Mouse (Mus musculus) hindbrain, embryonic 14.5 days (tissue): Measurements from ENCODE around the gene Phactr1. TPM values are rescaled to one million over a fixed set of nuclear protein-coding genes. Genes with fewer than 3 reads are reported as not detected.

ENCODE experiments used
- ATAC-seq: fragments of 200-750 bp; cut with Nextera tagmentation; 2 replicates; pipeline ENCODE4 v1.8.0; 2017; ENCODE audit warnings: moderate number of reproducible peaks, mild to moderate bottlenecking, moderate TSS enrichment, moderate library complexity; ENCODE audit not compliant: low FRiP score
- DNase-seq: peaks from one replicate; pipeline ENCODE4 v3.0.0-alpha.2; 2015; ENCODE audit warnings: low spot score
- H3K27ac ChIP-seq: fragments of 300-500 bp; sonication (generic); 2 replicates; pipeline ENCODE4 v1.5.1; 2014; ENCODE audit warnings: mild to moderate bottlenecking, moderate library complexity
- H3K27me3 ChIP-seq: fragments of 300-500 bp; sonication (generic); 2 replicates; pipeline ENCODE4 v1.6.1; 2014; ENCODE audit warnings: mild to moderate bottlenecking, low read length, mixed read lengths; ENCODE audit not compliant: control insufficient read depth, insufficient read depth
- H3K36me3 ChIP-seq: fragments of 300-500 bp; sonication (generic); replicated peaks from 2 replicates; pipeline ENCODE4 v1.6.1; 2014; ENCODE audit not compliant: control insufficient read depth, insufficient read depth
- H3K4me1 ChIP-seq: fragments of 300-500 bp; sonication (generic); replicated peaks from 2 replicates; pipeline ENCODE4 v1.6.1; 2014; ENCODE audit warnings: antibody characterized with exemption, low read length, mixed read lengths; ENCODE audit not compliant: control insufficient read depth, insufficient read depth
- H3K4me2 ChIP-seq: fragments of 300-500 bp; sonication (generic); replicated peaks from 2 replicates; pipeline ENCODE4 v1.6.1; 2014; ENCODE audit warnings: mild to moderate bottlenecking, moderate library complexity
- H3K4me3 ChIP-seq: fragments of 300-500 bp; sonication (generic); replicated peaks from 2 replicates; pipeline ENCODE4 v1.5.1; 2014; ENCODE audit warnings: mild to moderate bottlenecking, low read length
- H3K9ac ChIP-seq: fragments of 300-500 bp; sonication (generic); 2 replicates; pipeline ENCODE4 v1.6.1; 2014
- H3K9me3 ChIP-seq: fragments of 300-500 bp; sonication (generic); 2 replicates; pipeline ENCODE4 v1.6.1; 2016; ENCODE audit warnings: low read length; ENCODE audit not compliant: control insufficient read depth
- WGBS: fragments of 180-500 bp; shearing (Covaris S2); extraction: QIAGEN DNeasy Blood & Tissue Kit; methylation state at CpG from one replicate; pipeline ENCODE4 v1.1.7; 2014; 5-methylcytosine and 5-hydroxymethylcytosine counted together
- polyA plus RNA-seq: library from polyadenylated mRNA; unstranded; fragments of >200 nt; fragmentation: Nextera tagmentation; extraction: Ambion mirVana; gene quantifications from 2 replicates; pipeline ENCODE4 v1.2.1, GENCODE M21; 2014

The Phactr1 gene
- polyA plus RNA-seq, 1 experiment from 2014 or later: 56.6 TPM

GRCm38 (mm10) chr13:43132859-43133258 lies 452.4 kb downstream of the Phactr1 start:
- H3K4me1 ChIP-seq: no peaks in the 10 kb centered on the region
- peaks cover 14% of the 10 kb centered on the region for H3K36me3 ChIP-seq
- H3K9ac ChIP-seq: no peak overlapping the region
- no peak overlapping the region for H3K4me2 ChIP-seq
- DNase-seq (no peak), ATAC-seq (no peak)
- no peaks in the 10 kb centered on the region for H3K9me3 ChIP-seq
- WGBS: 78% methylated on average over 9 of the region's 9 CpGs
- no peaks in the 10 kb centered on the region for H3K27me3 ChIP-seq
- H3K4me3 ChIP-seq: no peak overlapping the region
- no peak overlapping the region for H3K27ac ChIP-seq

GRCm38 (mm10) chr13:43133400-43133799 lies 453.0 kb downstream of the Phactr1 start:
- ATAC-seq (no peak), DNase-seq (no peak)
- WGBS: 87% methylated on average over 7 of the region's 7 CpGs
- no peak overlapping the region for H3K4me2 ChIP-seq
- no peak overlapping the region for H3K27ac ChIP-seq
- H3K9ac ChIP-seq: no peak overlapping the region
- no peak overlapping the region for H3K4me3 ChIP-seq
- H3K36me3 ChIP-seq: peaks cover 14% of the 10 kb centered on the region
- H3K4me1 ChIP-seq: no peaks in the 10 kb centered on the region
- no peaks in the 10 kb centered on the region for H3K27me3 ChIP-seq
- H3K9me3 ChIP-seq: no peaks in the 10 kb centered on the region

GRCm38 (mm10) chr13:43134468-43134867 lies 454.0 kb downstream of the Phactr1 start:
- H3K27ac ChIP-seq: no peak overlapping the region
- ATAC-seq (no peak), DNase-seq (no peak)

GRCm38 (mm10) chr13:43144720-43145418 lies 464.4 kb downstream of the Phactr1 start:
- no peak overlapping the region for H3K9ac ChIP-seq
- H3K4me3 ChIP-seq: no peak overlapping the region
- H3K9me3 ChIP-seq: no peaks in the 10 kb centered on the region
- H3K4me2 ChIP-seq: no peak overlapping the region
- DNase-seq (no peak), ATAC-seq (no peak)
- no peaks in the 10 kb centered on the region for H3K36me3 ChIP-seq
- WGBS: 86% methylated on average over 7 of the region's 7 CpGs
- no peak overlapping the region for H3K27ac ChIP-seq
- no peaks in the 10 kb centered on the region for H3K27me3 ChIP-seq
- no peaks in the 10 kb centered on the region for H3K4me1 ChIP-seq

More at GRCm38 (mm10) chr13:43134468-43134867, 454.0 kb downstream of the Phactr1 start:
- Histone ChIP-seq H3K4me2 (no peak overlapping the region), H3K9me3 (no peaks in the 10 kb centered on the region), H3K4me1 (no peaks in the 10 kb centered on the region), H3K4me3 (no peak overlapping the region), H3K36me3 (peaks cover 14% of the 10 kb centered on the region), H3K27me3 (no peaks in the 10 kb centered on the region), H3K9ac (no peak overlapping the region)
- WGBS: 60% methylated on average over 4 of the region's 4 CpGs

GRCm38 (mm10) chr13:43146515-43147258 lies 466.3 kb downstream of the Phactr1 start:
- Histone ChIP-seq H3K4me1 (no peaks in the 10 kb centered on the region), H3K9ac (no peak overlapping the region), H3K4me3 (no peak overlapping the region), H3K27me3 (no peaks in the 10 kb centered on the region), H3K9me3 (no peaks in the 10 kb centered on the region), H3K27ac (no peak overlapping the region), H3K36me3 (peaks cover 17% of the 10 kb centered on the region), H3K4me2 (no peak overlapping the region)
- WGBS: 84% methylated on average over 8 of the region's 8 CpGs
- ATAC-seq: no peak
- DNase-seq: no peak

GRCm38 (mm10) chr13:43148692-43149091 lies 468.3 kb downstream of the Phactr1 start:
- Histone ChIP-seq H3K4me3 (no peak overlapping the region), H3K36me3 (peaks cover 30% of the 10 kb centered on the region), H3K27me3 (no peaks in the 10 kb centered on the region), H3K9me3 (no peaks in the 10 kb centered on the region), H3K4me2 (no peak overlapping the region), H3K9ac (no peak overlapping the region), H3K27ac (no peak overlapping the region), H3K4me1 (no peaks in the 10 kb centered on the region)
- 88% methylated on average over 4 of the region's 4 CpGs for WGBS
- no peak for ATAC-seq
- DNase-seq: no peak

GRCm38 (mm10) chr13:43149661-43150060 lies 469.2 kb downstream of the Phactr1 start:
- Histone ChIP-seq H3K4me3 (no peak overlapping the region), H3K4me1 (no peaks in the 10 kb centered on the region), H3K27me3 (no peaks in the 10 kb centered on the region), H3K4me2 (no peak overlapping the region), H3K9me3 (no peaks in the 10 kb centered on the region), H3K36me3 (peaks cover 38% of the 10 kb centered on the region), H3K9ac (no peak overlapping the region), H3K27ac (no peak overlapping the region)
- DNase-seq (no peak), ATAC-seq (no peak)
- 87% methylated on average over 3 of the region's 3 CpGs for WGBS

GRCm38 (mm10) chr13:43152005-43152520 lies 471.6 kb downstream of the Phactr1 start:
- Histone ChIP-seq H3K27me3 (no peaks in the 10 kb centered on the region), H3K9me3 (no peaks in the 10 kb centered on the region), H3K9ac (no peak overlapping the region), H3K36me3 (peaks cover 38% of the 10 kb centered on the region), H3K4me1 (no peaks in the 10 kb centered on the region), H3K4me2 (no peak overlapping the region), H3K4me3 (no peak overlapping the region), H3K27ac (no peak overlapping the region)
- WGBS: 87% methylated on average over 14 of the region's 14 CpGs
- ATAC-seq (no peak), DNase-seq (no peak)

- no peak overlapping the region for H3K9ac ChIP-seq
- no peak overlapping the region for H3K27ac ChIP-seq
- 63% methylated on average over 5 of the region's 5 CpGs for WGBS
- ATAC-seq: no peak
- no peaks in the 10 kb centered on the region for H3K27me3 ChIP-seq
- peaks cover 5% of the 10 kb centered on the region; the same call in 1 of the 2 replicates for H3K4me1 ChIP-seq
- no peak overlapping the region for H3K4me3 ChIP-seq
- DNase-seq: no peak
- no peaks in the 10 kb centered on the region for H3K9me3 ChIP-seq
- H3K36me3 ChIP-seq: peaks cover 24% of the 10 kb centered on the region
- no peak overlapping the region for H3K4me2 ChIP-seq
Measured at GRCm38 (mm10) chr13:43157370-43157769, 476.9 kb downstream of the Phactr1 start.
